Mouse (Mus musculus): ENCODE measurements around the gene Tedc1. TPM values are rescaled to one million over a fixed set of nuclear protein-coding genes. Genes with fewer than 3 reads are reported as not detected.

Gene Tedc1
- polyA plus RNA-seq, 1 experiment from 2014 or later: 2.6 TPM

DNA sequence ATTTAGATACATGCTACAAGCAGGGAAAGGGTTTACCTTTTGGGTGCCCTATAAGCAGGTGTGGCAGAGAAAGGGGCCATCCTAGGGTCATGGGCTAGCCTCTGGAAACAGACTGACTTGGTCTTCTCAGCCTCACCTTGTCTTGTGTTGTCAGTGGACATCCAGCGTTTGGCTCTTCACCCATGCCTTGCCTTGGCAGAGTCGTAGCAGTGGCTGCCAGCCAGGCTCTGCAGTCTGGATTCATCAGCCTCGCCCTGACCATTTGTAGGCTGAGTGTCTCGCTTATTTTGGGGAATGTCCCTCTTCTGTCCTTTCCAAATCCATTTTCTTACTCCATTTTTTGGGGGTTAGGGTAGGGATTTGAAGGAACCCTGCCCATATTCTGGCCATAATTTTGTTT is 45.1 kb downstream of the Tedc1 start:
- Histone ChIP-seq H3K4me3 (ENCODE audit: low read depth, low read length) (no peak overlapping the region), H3K27ac (ENCODE audit: low read length) (no peak overlapping the region), H3K4me2 (replicated peaks; ENCODE audit: low read depth, low read length) (no peak overlapping the region), H3K9me3 (ENCODE audit: low read length) (no peaks in the 10 kb centered on the region), H3K4me1 (ENCODE audit: insufficient read depth, low read depth, low read length) (no peaks in the 10 kb centered on the region), H3K9ac (replicated peaks; ENCODE audit: low read depth) (no peak overlapping the region), H3K27me3 (replicated peaks; ENCODE audit: insufficient read depth, low read length) (no peaks in the 10 kb centered on the region), H3K36me3 (ENCODE audit: insufficient read depth, low read length) (no peaks in the 10 kb centered on the region)
- 83% methylated on average over 4 of the region's 4 CpGs for WGBS
- no peak for DNase-seq (ENCODE audit: low spot score)
- ATAC-seq: no peak
- TF ChIP-seq CTCF (IDR thresholded peaks at IDR 0.05): no peak
- no peak for TF ChIP-seq EP300 (IDR thresholded peaks at IDR 0.05)

DNA sequence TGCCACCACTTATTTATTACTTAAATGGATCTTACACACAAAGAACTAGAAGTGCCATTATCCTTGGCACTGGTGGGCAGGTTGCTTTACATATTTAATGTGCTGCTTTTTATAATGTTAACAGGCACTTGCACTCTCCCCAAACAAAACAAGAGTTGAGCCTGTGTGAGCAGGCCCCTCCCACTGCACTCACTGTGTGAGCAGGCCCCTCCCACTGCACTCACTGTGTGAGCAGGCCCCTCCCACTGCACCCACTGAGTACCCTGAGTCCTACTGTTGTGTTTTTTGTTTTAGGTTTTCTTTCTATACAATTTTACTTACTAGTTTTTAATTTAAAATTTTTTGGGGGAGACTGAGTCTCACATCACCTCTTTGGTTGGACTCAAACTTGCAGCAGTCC is 45.8 kb downstream of the Tedc1 start:
- no peak for ATAC-seq
- Histone ChIP-seq H3K36me3 (ENCODE audit: insufficient read depth, low read length) (no peaks in the 10 kb centered on the region), H3K27ac (ENCODE audit: low read length) (no peak overlapping the region), H3K9me3 (ENCODE audit: low read length) (no peaks in the 10 kb centered on the region), H3K4me1 (ENCODE audit: insufficient read depth, low read depth, low read length) (no peaks in the 10 kb centered on the region), H3K27me3 (replicated peaks; ENCODE audit: insufficient read depth, low read length) (no peaks in the 10 kb centered on the region), H3K4me3 (ENCODE audit: low read depth, low read length) (no peak overlapping the region), H3K9ac (replicated peaks; ENCODE audit: low read depth) (no peak overlapping the region), H3K4me2 (replicated peaks; ENCODE audit: low read depth, low read length) (no peak overlapping the region)
- TF ChIP-seq CTCF (IDR thresholded peaks at IDR 0.05): no peak
- TF ChIP-seq EP300 (IDR thresholded peaks at IDR 0.05): no peak
- DNase-seq (ENCODE audit: low spot score): no peak

DNA sequence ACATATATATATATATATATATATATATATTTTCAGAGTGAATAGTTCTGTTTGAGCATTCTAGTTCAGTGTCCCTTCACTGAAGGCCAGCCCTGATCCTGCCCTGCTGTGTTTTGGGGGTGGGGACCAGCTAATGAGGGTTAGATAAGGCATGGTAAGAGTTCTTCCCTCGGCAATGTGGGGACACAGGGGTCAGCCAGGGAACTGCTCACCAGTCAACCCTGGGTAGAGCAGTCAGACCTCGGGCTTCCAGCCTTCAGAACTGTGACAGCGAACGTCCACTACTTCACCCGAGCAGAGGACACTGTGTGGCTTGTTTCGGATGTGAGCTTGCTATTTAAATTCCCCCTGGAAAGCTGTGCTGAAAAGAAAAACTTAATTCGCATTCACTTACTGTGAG is 47.3 kb downstream of the Tedc1 start:
- no peaks in the 10 kb centered on the region for H3K4me1 ChIP-seq (ENCODE audit: insufficient read depth, low read depth, low read length)
- H3K4me2 ChIP-seq (replicated peaks; ENCODE audit: low read depth, low read length): no peak overlapping the region
- no peak overlapping the region for H3K9ac ChIP-seq (replicated peaks; ENCODE audit: low read depth)
- TF ChIP-seq EP300 (IDR thresholded peaks at IDR 0.05): no peak
- TF ChIP-seq CTCF (IDR thresholded peaks at IDR 0.05): no peak
- no peak overlapping the region for H3K4me3 ChIP-seq (ENCODE audit: low read depth, low read length)
- ATAC-seq (no peak), DNase-seq (ENCODE audit: low spot score) (no peak)
- 74% methylated on average over 7 of the region's 7 CpGs for WGBS
- no peaks in the 10 kb centered on the region for H3K27me3 ChIP-seq (replicated peaks; ENCODE audit: insufficient read depth, low read length)
- no peak overlapping the region for H3K27ac ChIP-seq (ENCODE audit: low read length)
- no peaks in the 10 kb centered on the region for H3K36me3 ChIP-seq (ENCODE audit: insufficient read depth, low read length)
- H3K9me3 ChIP-seq (ENCODE audit: low read length): no peaks in the 10 kb centered on the region

DNA sequence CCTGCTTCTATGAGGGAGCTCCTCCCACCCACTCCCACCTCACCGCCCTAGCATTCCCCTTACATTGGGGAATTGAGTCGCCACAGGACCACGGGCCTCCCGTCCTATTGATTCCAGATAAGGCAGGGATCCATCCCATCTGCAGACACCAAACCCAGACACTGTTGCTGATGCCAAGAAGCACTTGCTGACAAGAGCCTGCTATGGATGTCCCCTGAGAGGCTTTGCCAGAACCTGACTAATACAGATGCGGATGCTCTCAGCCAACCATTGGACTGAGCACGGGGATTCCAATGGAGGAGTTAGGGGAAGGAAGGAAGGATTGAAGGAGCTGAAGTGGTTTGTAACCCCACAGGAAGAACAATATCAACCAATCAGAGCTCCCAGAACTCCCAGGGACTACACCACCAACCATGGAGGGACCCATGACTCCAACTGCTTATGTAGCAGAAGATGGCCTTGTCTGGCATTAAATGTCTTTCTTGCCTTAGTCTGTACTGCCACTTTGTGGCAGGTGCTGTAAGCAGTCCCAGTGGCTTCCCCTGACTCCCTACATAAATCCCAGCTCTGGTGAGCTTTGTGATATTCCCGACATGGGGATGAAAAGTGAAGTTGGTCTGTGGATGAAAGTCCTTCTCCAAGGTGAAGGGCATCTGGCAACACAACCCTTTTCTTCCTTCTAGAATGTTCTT is 49.2 kb downstream of the Tedc1 start:
- TF ChIP-seq EP300 (IDR thresholded peaks at IDR 0.05) (no peak), CTCF (IDR thresholded peaks at IDR 0.05) (peak; percentile 33)
- H3K27me3 ChIP-seq (replicated peaks; ENCODE audit: insufficient read depth, low read length): no peaks in the 10 kb centered on the region
- no peaks in the 10 kb centered on the region for H3K4me1 ChIP-seq (ENCODE audit: insufficient read depth, low read depth, low read length)
- no peak for ATAC-seq
- no peaks in the 10 kb centered on the region for H3K36me3 ChIP-seq (ENCODE audit: insufficient read depth, low read length)
- no peak overlapping the region for H3K9ac ChIP-seq (replicated peaks; ENCODE audit: low read depth)
- no peak overlapping the region for H3K4me3 ChIP-seq (ENCODE audit: low read depth, low read length)
- no peaks in the 10 kb centered on the region for H3K9me3 ChIP-seq (ENCODE audit: low read length)
- no peak overlapping the region for H3K4me2 ChIP-seq (replicated peaks; ENCODE audit: low read depth, low read length)
- 88% methylated on average over 7 of the region's 7 CpGs for WGBS
- H3K27ac ChIP-seq (ENCODE audit: low read length): no peak overlapping the region
- no peak for DNase-seq (ENCODE audit: low spot score)

DNA sequence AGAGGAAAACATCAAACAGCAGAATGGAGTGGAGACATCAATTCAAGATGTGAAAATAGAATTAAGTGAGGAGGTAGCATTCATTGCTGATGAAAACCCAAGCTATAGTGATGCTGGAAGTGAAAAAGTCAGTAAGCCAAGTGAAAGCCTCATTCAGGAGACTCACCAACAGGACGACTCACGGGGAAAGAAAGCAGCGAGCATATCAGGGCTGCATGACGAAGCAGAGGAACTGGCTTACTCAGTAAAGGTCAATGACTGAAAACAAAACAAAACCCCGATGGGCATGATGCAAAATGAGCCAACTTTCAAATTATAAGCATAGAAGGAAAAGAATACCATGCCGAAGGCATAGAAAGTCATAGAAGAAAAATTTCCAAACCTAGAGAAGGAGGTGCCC is 51.5 kb downstream of the Tedc1 start:
- DNase-seq (ENCODE audit: low spot score) (no peak), ATAC-seq (no peak)
- TF ChIP-seq EP300 (IDR thresholded peaks at IDR 0.05): no peak
- TF ChIP-seq CTCF (IDR thresholded peaks at IDR 0.05): no peak
- no peaks in the 10 kb centered on the region for H3K9me3 ChIP-seq (ENCODE audit: low read length)
- H3K9ac ChIP-seq (replicated peaks; ENCODE audit: low read depth): no peak overlapping the region
- H3K4me3 ChIP-seq (ENCODE audit: low read depth, low read length): no peak overlapping the region
- no peak overlapping the region for H3K27ac ChIP-seq (ENCODE audit: low read length)
- WGBS: 65% methylated on average over 6 of the region's 6 CpGs
- H3K27me3 ChIP-seq (replicated peaks; ENCODE audit: insufficient read depth, low read length): no peaks in the 10 kb centered on the region
- H3K4me1 ChIP-seq (ENCODE audit: insufficient read depth, low read depth, low read length): no peaks in the 10 kb centered on the region
- no peak overlapping the region for H3K4me2 ChIP-seq (replicated peaks; ENCODE audit: low read depth, low read length)
- no peaks in the 10 kb centered on the region for H3K36me3 ChIP-seq (ENCODE audit: insufficient read depth, low read length)

DNA sequence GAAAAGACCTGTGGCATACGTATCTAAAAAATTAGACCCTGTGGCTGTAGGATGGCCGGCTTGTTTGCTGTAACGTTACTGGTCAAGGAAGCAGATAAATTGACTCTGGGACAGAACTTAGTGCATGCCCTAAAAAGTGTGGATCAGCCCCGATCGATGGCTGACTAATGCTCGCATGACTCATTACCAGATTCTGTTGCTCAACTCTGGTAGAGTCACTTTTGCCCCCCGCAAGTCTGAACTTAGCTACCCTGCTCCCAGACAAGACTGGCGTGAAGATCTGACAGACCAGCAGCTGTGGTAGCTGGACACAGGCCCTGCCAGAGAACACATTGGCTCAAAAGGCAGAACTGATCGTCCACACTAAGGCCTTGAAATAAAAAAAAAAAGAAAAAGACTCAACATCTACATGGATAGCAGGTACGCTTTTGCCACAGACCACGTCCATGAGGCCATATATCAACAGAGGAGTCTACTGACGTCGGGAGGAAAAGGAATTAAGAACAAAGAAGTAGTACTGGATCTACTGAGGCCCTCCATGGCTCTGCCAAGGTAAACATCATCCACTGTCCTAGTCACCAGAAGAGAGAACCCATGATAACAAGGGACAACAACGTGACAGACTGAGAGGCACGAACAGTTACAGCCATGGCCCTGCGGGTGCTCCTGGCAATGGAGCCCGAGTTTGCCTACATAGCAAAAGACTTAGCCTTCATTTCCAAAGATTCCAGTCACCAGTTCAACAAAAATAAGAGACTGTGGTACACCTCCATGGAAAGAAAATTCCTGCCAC is 54.6 kb downstream of the Tedc1 start:
- Histone ChIP-seq H3K9me3 (ENCODE audit: low read length) (no peaks in the 10 kb centered on the region), H3K27ac (ENCODE audit: low read length) (no peak overlapping the region), H3K36me3 (ENCODE audit: insufficient read depth, low read length) (no peaks in the 10 kb centered on the region), H3K4me1 (ENCODE audit: insufficient read depth, low read depth, low read length) (no peaks in the 10 kb centered on the region), H3K4me2 (replicated peaks; ENCODE audit: low read depth, low read length) (no peak overlapping the region), H3K4me3 (ENCODE audit: low read depth, low read length) (no peak overlapping the region), H3K27me3 (replicated peaks; ENCODE audit: insufficient read depth, low read length) (no peaks in the 10 kb centered on the region), H3K9ac (replicated peaks; ENCODE audit: low read depth) (no peak overlapping the region)
- TF ChIP-seq CTCF (IDR thresholded peaks at IDR 0.05) (no peak), EP300 (IDR thresholded peaks at IDR 0.05) (no peak)
- ATAC-seq: no peak
- WGBS: 76% methylated on average over 17 of the region's 17 CpGs
- no peak for DNase-seq (ENCODE audit: low spot score)

All from lung, postnatal 0 days (tissue).